Mouse (Mus musculus) embryonic facial prominence, embryonic 14.5 days (tissue): ENCODE results near the gene Fbxl19. TPM values are rescaled to one million over a fixed set of nuclear protein-coding genes. Genes with fewer than 3 reads are reported as not detected.

Experiments used
- ATAC-seq: fragments of 200-750 bp; cut with Nextera tagmentation; 2 replicates; pipeline ENCODE4 v1.8.0; 2017; ENCODE audit warnings: low read depth, moderate number of reproducible peaks, moderate TSS enrichment
- DNase-seq: peaks from one replicate; pipeline ENCODE4 v3.0.0-alpha.2; 2015; ENCODE audit warnings: low spot score
- H3K27ac ChIP-seq: fragments of 300-500 bp; sonication (generic); replicated peaks from 2 replicates; pipeline ENCODE4 v1.5.1; 2014; ENCODE audit warnings: low read depth, mild to moderate bottlenecking, low read length, moderate library complexity
- H3K27me3 ChIP-seq: fragments of 300-500 bp; sonication (generic); replicated peaks from 2 replicates; pipeline ENCODE4 v1.6.1; 2014; ENCODE audit warnings: low read length; ENCODE audit not compliant: control insufficient read depth, insufficient read depth
- H3K36me3 ChIP-seq: fragments of 300-500 bp; sonication (generic); 2 replicates; pipeline ENCODE4 v1.6.1; 2014; ENCODE audit warnings: low read length, mixed read lengths; ENCODE audit not compliant: control insufficient read depth, insufficient read depth
- H3K4me1 ChIP-seq: fragments of 300-500 bp; sonication (generic); 2 replicates; pipeline ENCODE4 v1.6.1; 2014; ENCODE audit warnings: antibody characterized with exemption, low read length; ENCODE audit not compliant: control insufficient read depth, insufficient read depth
- H3K4me2 ChIP-seq: fragments of 300-500 bp; sonication (generic); 2 replicates; pipeline ENCODE4 v1.6.1; 2014; ENCODE audit warnings: low read depth, mild to moderate bottlenecking, low read length, moderate library complexity, mixed read lengths
- H3K4me3 ChIP-seq: fragments of 300-500 bp; sonication (generic); 2 replicates; pipeline ENCODE4 v1.5.1; 2014; ENCODE audit warnings: low read depth, mild to moderate bottlenecking, low read length
- H3K9ac ChIP-seq: fragments of 300-500 bp; sonication (generic); 2 replicates; pipeline ENCODE4 v1.6.1; 2014; ENCODE audit warnings: low read depth, mild to moderate bottlenecking, low read length, moderate library complexity, mixed read lengths
- H3K9me3 ChIP-seq: fragments of 300-500 bp; sonication (generic); 2 replicates; pipeline ENCODE4 v1.6.1; 2016; ENCODE audit warnings: low read length; ENCODE audit not compliant: control insufficient read depth
- WGBS: fragments of 180-500 bp; shearing (Covaris S2); extraction: QIAGEN DNeasy Blood & Tissue Kit; methylation state at CpG from one replicate; pipeline ENCODE4 v1.1.7; 2014; 5-methylcytosine and 5-hydroxymethylcytosine counted together
- polyA plus RNA-seq: library from polyadenylated mRNA; unstranded; fragments of >200 nt; fragmentation: Nextera tagmentation; extraction: Ambion mirVana; gene quantifications from 2 replicates; pipeline ENCODE4 v1.2.1, GENCODE M21; 2014

The Fbxl19 gene
- polyA plus RNA-seq: 3.0 and 3.8 TPM in 2 replicates

GRCm38 (mm10) chr7:127744366-127745045, at the start of gene Fbxl19:
TSS of gene Fbxl19 (plus strand) at chr7:127744543.
- Histone ChIP-seq H3K4me2 (peak within 1 kb of the TSS; percentile 74), H3K4me3 (peak within 1 kb of the TSS; percentile 93), H3K36me3 (peaks cover 17% of the 10 kb centered on the region), H3K27ac (peak within 1 kb of the TSS; percentile 75), H3K4me1 (peaks cover 12% of the 10 kb centered on the region; the same call in 1 of the 2 replicates), H3K9ac (peak within 1 kb of the TSS; percentile 88), H3K27me3 (no peaks in the 10 kb centered on the region), H3K9me3 (no peaks in the 10 kb centered on the region)
- WGBS: under 1% methylated on average over 26 of the region's 26 CpGs
- no peak for ATAC-seq
- DNase-seq: peak; percentile 92

GRCm38 (mm10) chr7:127698986-127699385, 45.4 kb upstream of the Fbxl19 start:
- no peak overlapping the region for H3K4me2 ChIP-seq
- H3K9me3 ChIP-seq: no peaks in the 10 kb centered on the region
- H3K4me1 ChIP-seq: no peaks in the 10 kb centered on the region
- H3K27ac ChIP-seq: no peak overlapping the region
- ATAC-seq (no peak), DNase-seq (no peak)
- H3K36me3 ChIP-seq: peaks cover 51% of the 10 kb centered on the region
- no peak overlapping the region for H3K9ac ChIP-seq
- WGBS: 72% methylated on average over 6 of the region's 6 CpGs
- no peak overlapping the region for H3K4me3 ChIP-seq
- H3K27me3 ChIP-seq: no peaks in the 10 kb centered on the region

GRCm38 (mm10) chr7:127700712-127701331, 43.5 kb upstream of the Fbxl19 start:
- no peak overlapping the region for H3K4me2 ChIP-seq
- no peak overlapping the region for H3K27ac ChIP-seq
- no peaks in the 10 kb centered on the region for H3K27me3 ChIP-seq
- ATAC-seq: no peak
- peaks cover 59% of the 10 kb centered on the region for H3K36me3 ChIP-seq
- H3K9ac ChIP-seq: no peak overlapping the region
- WGBS: 70% methylated on average over 3 of the region's 3 CpGs
- no peak overlapping the region for H3K4me3 ChIP-seq
- DNase-seq: no peak
- no peaks in the 10 kb centered on the region for H3K9me3 ChIP-seq
- no peaks in the 10 kb centered on the region for H3K4me1 ChIP-seq

GRCm38 (mm10) chr7:127703561-127704178, 40.7 kb upstream of the Fbxl19 start:
- no peak overlapping the region for H3K4me3 ChIP-seq
- H3K27ac ChIP-seq: no peak overlapping the region
- no peaks in the 10 kb centered on the region for H3K27me3 ChIP-seq
- peaks cover 72% of the 10 kb centered on the region for H3K36me3 ChIP-seq
- 95% methylated on average over 8 of the region's 8 CpGs for WGBS
- H3K4me2 ChIP-seq: no peak overlapping the region
- H3K4me1 ChIP-seq: peaks cover 16% of the 10 kb centered on the region
- H3K9ac ChIP-seq: no peak overlapping the region
- DNase-seq: no peak
- ATAC-seq: no peak
- no peaks in the 10 kb centered on the region for H3K9me3 ChIP-seq

- 77% methylated on average over 6 of the region's 6 CpGs for WGBS
Measured at GRCm38 (mm10) chr7:127704598-127704997, 39.7 kb upstream of the Fbxl19 start.

GRCm38 (mm10) chr7:127705706-127706105, 38.6 kb upstream of the Fbxl19 start:
- Histone ChIP-seq H3K27me3 (no peaks in the 10 kb centered on the region), H3K36me3 (peaks cover 58% of the 10 kb centered on the region), H3K4me2 (no peak overlapping the region), H3K9ac (no peak overlapping the region), H3K4me3 (no peak overlapping the region), H3K9me3 (no peaks in the 10 kb centered on the region), H3K4me1 (peaks cover 16% of the 10 kb centered on the region), H3K27ac (no peak overlapping the region)
- 70% methylated on average over 4 of the region's 4 CpGs for WGBS
- DNase-seq (no peak), ATAC-seq (no peak)

More at GRCm38 (mm10) chr7:127704598-127704997, 39.7 kb upstream of the Fbxl19 start:
- Histone ChIP-seq H3K4me1 (peaks cover 16% of the 10 kb centered on the region), H3K27ac (no peak overlapping the region), H3K4me3 (no peak overlapping the region), H3K36me3 (peaks cover 69% of the 10 kb centered on the region), H3K4me2 (no peak overlapping the region), H3K9me3 (no peaks in the 10 kb centered on the region), H3K9ac (no peak overlapping the region), H3K27me3 (no peaks in the 10 kb centered on the region)
- DNase-seq (no peak), ATAC-seq (no peak)

GRCm38 (mm10) chr7:127707045-127707956, 37.0 kb upstream of the Fbxl19 start:
- Histone ChIP-seq H3K4me3 (peak overlapping the region; percentile 86), H3K4me2 (peak overlapping the region; percentile 86), H3K27me3 (no peaks in the 10 kb centered on the region), H3K4me1 (peaks cover 30% of the 10 kb centered on the region), H3K9ac (peak overlapping the region; percentile 95), H3K9me3 (no peaks in the 10 kb centered on the region), H3K27ac (peak overlapping the region; percentile 99), H3K36me3 (peaks cover 46% of the 10 kb centered on the region)
- 14% methylated on average over 22 of the region's 22 CpGs for WGBS
- ATAC-seq (no peak), DNase-seq (peak; percentile 85)

GRCm38 (mm10) chr7:127707957-127708206, 36.5 kb upstream of the Fbxl19 start:
- Histone ChIP-seq H3K4me3 (peak overlapping the region; percentile 86), H3K4me2 (peak overlapping the region; percentile 86), H3K9ac (peak overlapping the region; percentile 95), H3K27me3 (no peaks in the 10 kb centered on the region), H3K27ac (peak overlapping the region; percentile 99), H3K36me3 (peaks cover 41% of the 10 kb centered on the region), H3K9me3 (no peaks in the 10 kb centered on the region), H3K4me1 (peaks cover 31% of the 10 kb centered on the region)
- 0% methylated on average over 5 of the region's 5 CpGs for WGBS
- no peak for DNase-seq
- no peak for ATAC-seq
